Mouse (Mus musculus) hindbrain, embryonic 16.5 days (tissue): ENCODE results near the gene Bag6. TPM values are rescaled to one million over a fixed set of nuclear protein-coding genes. Genes with fewer than 3 reads are reported as not detected.

Experiments
- ATAC-seq: fragments of 200-750 bp; cut with Nextera tagmentation; 2 replicates; pipeline ENCODE4 v1.8.0; 2017; ENCODE audit warnings: moderate TSS enrichment, moderate library complexity
- H3K27ac ChIP-seq: fragments of 300-500 bp; sonication (generic); 2 replicates; pipeline ENCODE4 v1.5.1; 2014; ENCODE audit warnings: low read depth, mild to moderate bottlenecking, control low read depth, low read length, moderate library complexity
- H3K27me3 ChIP-seq: fragments of 300-500 bp; sonication (generic); replicated peaks from 2 replicates; pipeline ENCODE4 v1.6.1; 2014; ENCODE audit warnings: low read length; ENCODE audit not compliant: control insufficient read depth, insufficient read depth
- H3K36me3 ChIP-seq: fragments of 300-500 bp; sonication (generic); 2 replicates; pipeline ENCODE4 v1.6.1; 2014; ENCODE audit warnings: mild to moderate bottlenecking, low read length, moderate library complexity, mixed read lengths; ENCODE audit not compliant: control insufficient read depth, insufficient read depth
- H3K4me1 ChIP-seq: fragments of 300-500 bp; sonication (generic); 2 replicates; pipeline ENCODE4 v1.6.1; 2014; ENCODE audit warnings: low read depth, low read length; ENCODE audit not compliant: control insufficient read depth, insufficient read depth
- H3K4me2 ChIP-seq: fragments of 300-500 bp; sonication (generic); 2 replicates; pipeline ENCODE4 v1.6.1; 2014; ENCODE audit warnings: mild to moderate bottlenecking, low read length, control low read depth, moderate library complexity
- H3K4me3 ChIP-seq: fragments of 300-500 bp; sonication (generic); 2 replicates; pipeline ENCODE4 v1.5.1; 2014; ENCODE audit warnings: mild to moderate bottlenecking, low read length, control low read depth, moderate library complexity
- H3K9ac ChIP-seq: fragments of 300-500 bp; sonication (generic); 2 replicates; pipeline ENCODE4 v1.6.1; 2014; ENCODE audit warnings: low read depth, mild to moderate bottlenecking, control low read depth, low read length, moderate library complexity
- H3K9me3 ChIP-seq: fragments of 300-500 bp; sonication (generic); 2 replicates; pipeline ENCODE4 v1.6.1; 2014; ENCODE audit warnings: mild to moderate bottlenecking, low read length, moderate library complexity; ENCODE audit not compliant: control insufficient read depth
- WGBS: fragments of 180-500 bp; shearing (Covaris S2); extraction: QIAGEN DNeasy Blood & Tissue Kit; methylation state at CpG from one replicate; pipeline ENCODE4 v1.1.7; 2014; 5-methylcytosine and 5-hydroxymethylcytosine counted together
- polyA plus RNA-seq: library from polyadenylated mRNA; unstranded; fragments of >200 nt; fragmentation: Nextera tagmentation; extraction: Ambion mirVana; gene quantifications from 2 replicates; pipeline ENCODE4 v1.2.1, GENCODE M21; 2015

The Bag6 gene
- polyA plus RNA-seq: 50.9 and 65.2 TPM in 2 replicates

- H3K27ac ChIP-seq: peak within 1 kb of the TSS; percentile 92
- peak within 1 kb of the TSS; percentile 72 for H3K4me3 ChIP-seq
- peak within 1 kb of the TSS; percentile 78 for H3K4me2 ChIP-seq
- WGBS: under 1% methylated on average over 66 of the region's 66 CpGs
- peaks cover 8% of the 10 kb centered on the region for H3K36me3 ChIP-seq
- ATAC-seq: peak; percentile 96
- H3K9ac ChIP-seq: peak within 1 kb of the TSS; percentile 71
- H3K9me3 ChIP-seq: no peaks in the 10 kb centered on the region
- H3K27me3 ChIP-seq: no peaks in the 10 kb centered on the region
- H3K4me1 ChIP-seq: peaks cover 16% of the 10 kb centered on the region
Observed at GRCm38 (mm10) chr17:35134801-35135590, at the start of gene Bag6. Bag6 (plus strand) TSS chr17:35135178.

DNA sequence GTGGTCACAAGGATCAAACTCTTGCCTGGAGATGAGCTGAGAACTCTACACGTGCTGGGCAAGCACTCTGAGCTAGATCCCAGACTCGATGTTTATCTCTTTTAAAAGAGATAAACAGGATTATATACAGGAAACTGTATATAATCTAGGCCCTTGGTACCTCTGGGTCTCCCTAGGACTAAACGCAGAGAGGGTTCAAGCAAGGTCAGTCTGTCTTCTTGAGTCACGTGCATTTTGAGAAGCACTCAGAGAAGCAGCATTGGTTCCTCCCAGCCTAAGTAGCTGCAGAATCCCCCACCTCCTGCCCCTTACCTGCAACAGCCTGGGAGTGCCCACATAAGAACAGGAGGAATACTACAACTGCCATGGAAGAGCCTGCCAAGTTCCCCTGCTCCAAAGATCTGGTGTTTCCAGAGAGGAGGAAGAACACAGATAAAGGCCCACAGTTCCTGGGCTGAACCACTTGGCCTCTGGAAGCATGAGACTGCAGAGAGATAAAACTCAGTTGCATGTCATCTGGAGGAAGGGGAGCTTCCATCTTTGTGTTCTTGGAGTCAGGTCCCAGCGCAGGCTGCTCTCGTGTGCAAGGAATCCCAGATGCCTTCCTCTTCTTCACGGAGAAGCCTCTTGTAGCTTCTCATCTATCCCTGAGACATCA, 49.6 kb upstream of the Bag6 start, which contains the start of gene Ly6g6f:
Gene Ly6g6f, minus strand, starts transcription at position 403 of the 658 bp plus-strand sequence.
- WGBS: 83% methylated on average over 7 of the region's 7 CpGs
- H3K9me3 ChIP-seq: no peaks in the 10 kb centered on the region

GRCm38 (mm10) chr17:35088151-35088550, 46.8 kb upstream of the Bag6 start:
- H3K36me3 ChIP-seq: peaks cover 13% of the 10 kb centered on the region
- H3K27me3 ChIP-seq: 0 out of 2 replicates have a peak, but pooled peaks cover 2% of the 10 kb centered on the region
- no peak overlapping the region for H3K4me3 ChIP-seq
- H3K27ac ChIP-seq: no peak overlapping the region
- 54% methylated on average over 2 of the region's 2 CpGs for WGBS
- H3K9ac ChIP-seq: no peak overlapping the region
- no peak overlapping the region for H3K4me2 ChIP-seq
- H3K4me1 ChIP-seq: peaks cover 8% of the 10 kb centered on the region
- ATAC-seq: no peak
- no peaks in the 10 kb centered on the region for H3K9me3 ChIP-seq

More for the DNA sequence above, 49.6 kb upstream of the Bag6 start, which contains the start of gene Ly6g6f:
- peaks cover 5% of the 10 kb centered on the region for H3K4me1 ChIP-seq
- no peak within 1 kb of the TSS for H3K27ac ChIP-seq
- 0 out of 2 replicates have a peak, but pooled peaks cover 2% of the 10 kb centered on the region for H3K27me3 ChIP-seq
- H3K36me3 ChIP-seq: no peaks in the 10 kb centered on the region
- ATAC-seq: no peak
- no peak within 1 kb of the TSS for H3K4me3 ChIP-seq
- no peak within 1 kb of the TSS for H3K9ac ChIP-seq
- H3K4me2 ChIP-seq: no peak within 1 kb of the TSS

DNA sequence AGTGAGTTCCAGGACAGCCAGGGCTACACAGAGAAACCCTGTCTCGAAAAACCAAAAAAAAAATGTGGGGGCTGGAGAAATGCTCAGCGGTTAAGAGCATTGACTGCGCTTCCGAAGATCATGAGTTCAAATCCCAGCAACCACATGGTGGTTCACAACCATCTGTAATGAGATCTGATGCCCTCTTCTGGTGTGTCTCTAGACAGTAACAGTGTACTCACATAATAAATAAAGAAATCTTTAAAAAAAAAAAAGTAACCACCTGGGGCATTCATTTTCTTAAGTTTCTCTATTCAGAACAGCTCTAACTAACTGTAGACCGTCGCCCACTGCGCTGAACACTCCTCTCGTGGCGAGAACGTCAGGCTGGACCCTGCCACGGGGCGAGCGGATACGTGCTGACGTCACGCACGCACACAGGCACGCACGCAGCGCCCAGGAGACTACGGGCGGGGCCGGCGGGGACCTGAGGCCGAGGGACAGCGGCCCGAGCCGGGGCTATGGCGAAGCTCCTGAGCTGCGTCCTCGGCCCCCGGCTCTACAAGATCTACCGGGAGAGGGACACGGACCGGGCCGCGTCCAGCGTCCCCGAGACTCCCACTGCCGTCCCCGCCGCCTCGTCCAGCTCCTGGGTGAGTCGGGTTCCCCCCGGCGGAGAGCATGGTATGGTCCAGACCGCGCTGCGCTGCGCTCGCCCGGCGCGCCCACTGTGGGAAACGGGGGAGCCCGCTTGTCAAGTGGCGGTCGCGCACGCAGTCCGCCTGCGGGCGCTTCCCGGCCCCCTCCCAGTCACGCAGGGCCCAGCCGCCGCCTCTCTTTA, 45.9 kb upstream of the Bag6 start, which contains the start of gene Abhd16a:
Gene Abhd16a, plus strand, starts transcription at position 439 of the 820 bp plus-strand sequence.
- peak within 1 kb of the TSS; percentile 68 for H3K4me3 ChIP-seq
- H3K9me3 ChIP-seq: no peaks in the 10 kb centered on the region
- WGBS: 5% methylated on average over 38 of the region's 67 CpGs
- peak within 1 kb of the TSS; percentile 95 for H3K9ac ChIP-seq
- H3K36me3 ChIP-seq: peaks cover 14% of the 10 kb centered on the region
- peak within 1 kb of the TSS; percentile 99 for H3K27ac ChIP-seq
- H3K27me3 ChIP-seq: 0 out of 2 replicates have a peak, but pooled peaks cover 2% of the 10 kb centered on the region
- ATAC-seq: peak; percentile 98
- peak within 1 kb of the TSS; percentile 71 for H3K4me2 ChIP-seq
- peaks cover 8% of the 10 kb centered on the region for H3K4me1 ChIP-seq

DNA sequence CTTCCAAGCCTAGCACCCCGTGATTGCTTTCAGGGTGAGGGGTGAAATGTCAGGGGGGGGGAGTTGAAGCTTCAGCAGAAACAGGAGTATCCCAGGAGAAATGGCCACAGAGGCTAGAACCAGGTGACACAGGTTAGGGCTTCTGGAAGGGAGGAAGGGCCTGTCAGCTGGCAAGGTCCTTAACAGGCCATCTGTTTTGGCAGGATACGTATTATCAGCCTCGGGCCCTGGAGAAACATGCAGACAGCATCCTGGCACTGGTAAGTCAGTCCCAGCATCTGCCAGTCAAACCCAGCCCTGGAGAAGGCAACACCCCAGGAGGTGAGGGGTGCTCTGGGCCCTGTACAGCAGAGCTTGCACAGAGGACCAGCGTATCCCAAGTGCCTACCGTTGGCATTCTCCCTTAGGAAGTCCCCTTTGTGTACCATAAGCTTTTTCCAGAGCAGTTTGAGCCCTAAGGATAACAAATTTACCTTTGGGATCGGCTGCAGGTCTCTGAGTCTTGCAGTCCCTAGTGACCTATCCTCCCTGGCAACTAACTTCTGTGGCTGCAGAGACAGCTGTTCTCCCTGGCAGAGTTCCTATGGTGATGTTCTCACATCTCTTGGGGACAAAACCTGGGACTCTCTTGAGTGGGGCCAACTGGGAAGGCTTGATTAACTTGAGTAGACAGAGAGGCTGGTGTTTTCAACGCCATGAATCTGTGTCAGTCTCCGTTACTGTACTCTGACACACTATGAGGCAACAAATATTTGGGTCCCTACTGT, 44.6 kb upstream of the Bag6 start:
- Histone ChIP-seq H3K27me3 (no peaks in the 10 kb centered on the region), H3K4me3 (peak overlapping the region; percentile 68), H3K9me3 (no peaks in the 10 kb centered on the region), H3K4me1 (peaks cover 8% of the 10 kb centered on the region), H3K27ac (peak overlapping the region; percentile 99), H3K9ac (peak overlapping the region; percentile 95), H3K4me2 (peak overlapping the region; percentile 71), H3K36me3 (peaks cover 24% of the 10 kb centered on the region)
- 36% methylated on average over 8 of the region's 8 CpGs for WGBS
- 0 out of 2 replicates have a peak, but pooled peaks have one; percentile 15 for ATAC-seq

GRCm38 (mm10) chr17:35092403-35093198, 42.4 kb upstream of the Bag6 start:
- H3K9ac ChIP-seq: no peak overlapping the region
- H3K4me2 ChIP-seq: no peak overlapping the region
- peaks cover 30% of the 10 kb centered on the region for H3K36me3 ChIP-seq
- no peak for ATAC-seq
- no peak overlapping the region for H3K4me3 ChIP-seq
- no peak overlapping the region for H3K27ac ChIP-seq
- WGBS: 89% methylated on average over 14 of the region's 14 CpGs
- no peaks in the 10 kb centered on the region for H3K27me3 ChIP-seq
- no peaks in the 10 kb centered on the region for H3K9me3 ChIP-seq
- H3K4me1 ChIP-seq: peaks cover 8% of the 10 kb centered on the region

- no peak overlapping the region for H3K9ac ChIP-seq
- ATAC-seq: no peak
- no peaks in the 10 kb centered on the region for H3K27me3 ChIP-seq
- H3K9me3 ChIP-seq: no peaks in the 10 kb centered on the region
- peaks cover 8% of the 10 kb centered on the region for H3K4me1 ChIP-seq
- no peak overlapping the region for H3K4me2 ChIP-seq
- 94% methylated on average over 15 of the region's 15 CpGs for WGBS
- no peak overlapping the region for H3K4me3 ChIP-seq
- H3K27ac ChIP-seq: no peak overlapping the region
- peaks cover 37% of the 10 kb centered on the region for H3K36me3 ChIP-seq
Observed at GRCm38 (mm10) chr17:35094475-35095365, 40.3 kb upstream of the Bag6 start.
